Mouse (Mus musculus) neural tube, embryonic 12.5 days (tissue): ENCODE measurements at regions not wholly inside any gene's neighbourhood (a gene's known extent, or its start where the extent isn't known, plus 50 kb on each side); places are given as distances from the start of the nearest gene placed in this dataset.
"Not testable (repeated sequence)": the region's sequence is repeated elsewhere in the genome, so short reads cannot be mapped to it uniquely, and the experiment has no call there.

Source experiments
- ATAC-seq: fragments of 200-750 bp; cut with Nextera tagmentation; 2 replicates; pipeline ENCODE4 v1.8.0; 2017; ENCODE audit warnings: low read depth, mild to moderate bottlenecking, moderate TSS enrichment, moderate library complexity; ENCODE audit not compliant: low FRiP score
- H3K27ac ChIP-seq: fragments of 300-500 bp; sonication (generic); 2 replicates; pipeline ENCODE4 v1.5.1; 2016
- H3K27me3 ChIP-seq: fragments of 300-500 bp; sonication (generic); replicated peaks from 2 replicates; pipeline ENCODE4 v1.6.1; 2016; ENCODE audit warnings: mild to moderate bottlenecking
- H3K36me3 ChIP-seq: fragments of 300-500 bp; sonication (generic); 2 replicates; pipeline ENCODE4 v1.6.1; 2016; ENCODE audit warnings: mild to moderate bottlenecking
- H3K4me1 ChIP-seq: fragments of 300-500 bp; sonication (generic); 2 replicates; pipeline ENCODE4 v1.6.1; 2016
- H3K4me2 ChIP-seq: fragments of 300-500 bp; sonication (generic); replicated peaks from 2 replicates; pipeline ENCODE4 v1.6.1; 2016; ENCODE audit warnings: mild to moderate bottlenecking
- H3K4me3 ChIP-seq: fragments of 300-500 bp; sonication (generic); 2 replicates; pipeline ENCODE4 v1.5.1; 2016
- H3K9ac ChIP-seq: fragments of 300-500 bp; sonication (generic); 2 replicates; pipeline ENCODE4 v1.6.1; 2016; ENCODE audit warnings: mild to moderate bottlenecking
- H3K9me3 ChIP-seq: fragments of 300-500 bp; sonication (generic); 2 replicates; pipeline ENCODE4 v1.6.1; 2016; ENCODE audit warnings: mild to moderate bottlenecking
- WGBS: fragments of 180-500 bp; shearing (Covaris S2); methylation state at CpG from one replicate; pipeline ENCODE4 v1.1.7; 2016; 5-methylcytosine and 5-hydroxymethylcytosine counted together

DNA sequence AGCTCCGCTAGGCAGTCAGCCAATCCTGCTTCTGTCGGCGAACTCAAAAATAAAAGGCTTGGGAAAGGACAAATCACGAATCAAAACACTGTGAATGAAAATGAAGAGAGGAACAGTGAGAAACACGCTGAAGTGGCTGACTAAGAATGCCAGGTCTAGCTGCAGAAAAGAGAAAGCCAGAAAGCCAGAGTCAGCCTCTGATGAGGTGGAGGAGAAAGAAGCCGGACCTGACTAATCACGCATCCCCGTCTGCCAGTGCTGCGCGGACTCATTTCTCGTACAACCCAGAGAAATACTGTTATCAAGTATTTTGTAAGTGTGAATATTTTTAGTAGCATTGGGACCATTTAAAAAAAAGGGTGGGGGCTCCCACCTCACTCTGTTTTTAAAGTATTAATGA is 201.6 kb downstream of the Wdr20rt start:
- ATAC-seq: no peak
- H3K4me3 ChIP-seq: no peak overlapping the region
- no peak overlapping the region for H3K27ac ChIP-seq
- H3K4me2 ChIP-seq: no peak overlapping the region
- 93% methylated on average over 11 of the region's 11 CpGs for WGBS
- H3K27me3 ChIP-seq: no peaks in the 10 kb centered on the region
- H3K9me3 ChIP-seq: no peaks in the 10 kb centered on the region
- no peaks in the 10 kb centered on the region for H3K4me1 ChIP-seq
- H3K9ac ChIP-seq: no peak overlapping the region
- no peaks in the 10 kb centered on the region for H3K36me3 ChIP-seq

- no peaks in the 10 kb centered on the region for H3K4me1 ChIP-seq
- ATAC-seq: peak; percentile 33; the same call in 1 of the 2 replicates
- H3K27ac ChIP-seq: no peak overlapping the region
- H3K4me3 ChIP-seq: no peak overlapping the region
- WGBS: 50% methylated on average over 23 of the region's 23 CpGs
- no peak overlapping the region for H3K9ac ChIP-seq
- H3K4me2 ChIP-seq: peak overlapping the region; percentile 36
- no peaks in the 10 kb centered on the region for H3K36me3 ChIP-seq
- no peaks in the 10 kb centered on the region for H3K9me3 ChIP-seq
- H3K27me3 ChIP-seq: no peaks in the 10 kb centered on the region
Measured at GRCm38 (mm10) chr12:65428214-65428981, 203.1 kb downstream of the Wdr20rt start.

GRCm38 (mm10) chr12:65450845-65451244 is 225.5 kb downstream of the Wdr20rt start:
- Histone ChIP-seq H3K36me3 (no peaks in the 10 kb centered on the region), H3K9me3 (no peaks in the 10 kb centered on the region), H3K4me1 (no peaks in the 10 kb centered on the region), H3K4me3 (no peak overlapping the region), H3K9ac (no peak overlapping the region), H3K27ac (no peak overlapping the region), H3K4me2 (no peak overlapping the region), H3K27me3 (no peaks in the 10 kb centered on the region)
- 86% methylated on average over 4 of the region's 4 CpGs for WGBS
- ATAC-seq: no peak

GRCm38 (mm10) chr12:65455683-65456082 is 230.4 kb downstream of the Wdr20rt start:
- no peaks in the 10 kb centered on the region for H3K36me3 ChIP-seq
- no peak overlapping the region for H3K4me3 ChIP-seq
- 90% methylated on average over 3 of the region's 3 CpGs for WGBS
- H3K27ac ChIP-seq: no peak overlapping the region
- no peaks in the 10 kb centered on the region for H3K27me3 ChIP-seq
- no peaks in the 10 kb centered on the region for H3K4me1 ChIP-seq
- no peak for ATAC-seq
- H3K9ac ChIP-seq: no peak overlapping the region
- H3K4me2 ChIP-seq: no peak overlapping the region
- H3K9me3 ChIP-seq: no peaks in the 10 kb centered on the region

DNA sequence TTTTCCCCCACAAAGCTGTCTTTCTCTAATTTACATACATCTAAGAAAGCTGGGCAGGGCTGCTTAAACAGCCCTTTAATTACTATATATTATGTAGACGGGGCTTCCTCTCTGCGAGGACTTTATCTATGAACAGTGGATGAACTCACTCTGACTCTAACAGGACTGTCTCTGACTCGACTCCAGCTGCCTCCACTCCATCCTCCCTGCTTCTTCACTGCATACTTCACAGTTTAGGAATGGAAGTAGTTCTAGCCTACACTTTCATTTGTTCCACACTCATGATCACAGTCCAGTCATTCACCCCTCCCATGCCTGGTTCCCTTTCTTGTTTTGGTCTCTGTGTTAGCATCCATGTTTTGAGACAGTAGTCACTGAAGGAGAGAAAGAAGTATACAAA is 231.6 kb downstream of the Wdr20rt start:
- no peaks in the 10 kb centered on the region for H3K27me3 ChIP-seq
- H3K36me3 ChIP-seq: no peaks in the 10 kb centered on the region
- no peak for ATAC-seq
- WGBS: 85% methylated on average over 3 of the region's 3 CpGs
- H3K9me3 ChIP-seq: no peaks in the 10 kb centered on the region
- no peak overlapping the region for H3K4me3 ChIP-seq
- H3K4me2 ChIP-seq: no peak overlapping the region
- H3K9ac ChIP-seq: no peak overlapping the region
- no peak overlapping the region for H3K27ac ChIP-seq
- no peaks in the 10 kb centered on the region for H3K4me1 ChIP-seq

- H3K36me3 ChIP-seq: no peaks in the 10 kb centered on the region
- WGBS: 72% methylated on average over 2 of the region's 2 CpGs
- H3K9ac ChIP-seq: no peak overlapping the region
- H3K4me3 ChIP-seq: no peak overlapping the region
- no peak overlapping the region for H3K4me2 ChIP-seq
- no peak for ATAC-seq
- no peaks in the 10 kb centered on the region for H3K4me1 ChIP-seq
- H3K9me3 ChIP-seq: no peaks in the 10 kb centered on the region
- no peaks in the 10 kb centered on the region for H3K27me3 ChIP-seq
- H3K27ac ChIP-seq: no peak overlapping the region
Measured at GRCm38 (mm10) chr12:65464246-65464645, 238.9 kb downstream of the Wdr20rt start.

DNA sequence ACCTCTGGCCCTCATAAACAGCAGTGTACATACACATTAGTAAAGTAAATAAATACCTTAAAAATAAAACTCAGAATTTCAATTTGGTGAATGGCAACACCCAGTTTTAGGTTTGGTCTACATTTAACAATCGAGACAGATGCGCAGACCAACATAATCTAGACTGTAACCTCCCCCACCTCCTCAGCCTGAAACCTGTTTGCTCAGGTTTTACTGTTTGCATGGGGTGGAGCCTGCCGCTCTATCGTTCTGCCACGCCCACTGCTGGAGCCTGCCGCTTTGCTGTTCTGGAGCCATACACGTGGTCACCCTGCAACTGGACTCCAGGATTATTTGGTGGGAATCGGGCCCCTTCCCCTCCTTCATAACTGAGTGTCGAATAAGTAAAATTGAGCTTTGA is 253.4 kb downstream of the Wdr20rt start:
- H3K9ac ChIP-seq, H3K4me1 ChIP-seq, ATAC-seq, H3K36me3 ChIP-seq, H3K27ac ChIP-seq, H3K4me2 ChIP-seq, H3K4me3 ChIP-seq, H3K9me3 ChIP-seq, H3K27me3 ChIP-seq: not testable (repeated sequence)
- 52% methylated on average over 9 of the region's 9 CpGs for WGBS

DNA sequence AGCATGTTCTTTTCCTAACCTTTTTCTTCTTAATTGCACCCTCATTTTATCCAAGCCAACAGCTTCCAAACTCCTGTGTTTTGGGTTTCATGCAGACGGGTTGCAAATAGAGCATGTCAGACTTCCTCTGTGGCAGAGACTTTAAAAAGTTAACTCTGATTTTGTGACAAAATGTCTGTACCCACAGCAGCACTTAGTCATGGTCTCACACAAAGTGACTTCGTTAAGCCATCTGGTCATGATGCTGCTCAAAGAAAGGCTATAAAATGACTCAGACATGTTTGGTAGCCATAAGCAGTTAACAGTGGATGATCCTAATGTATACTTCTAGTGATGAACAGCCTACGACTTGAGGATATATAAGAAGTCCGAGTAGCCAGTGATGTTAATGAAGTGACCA is 255.5 kb downstream of the Wdr20rt start:
- Histone ChIP-seq H3K4me2 (no peak overlapping the region), H3K9me3 (no peaks in the 10 kb centered on the region), H3K27ac (no peak overlapping the region), H3K27me3 (no peaks in the 10 kb centered on the region), H3K36me3 (no peaks in the 10 kb centered on the region), H3K9ac (no peak overlapping the region), H3K4me1 (no peaks in the 10 kb centered on the region), H3K4me3 (no peak overlapping the region)
- WGBS: 74% methylated on average over 4 of the region's 4 CpGs
- no peak for ATAC-seq

- Histone ChIP-seq H3K4me3 (no peak overlapping the region), H3K27ac (no peak overlapping the region), H3K27me3 (no peaks in the 10 kb centered on the region), H3K4me2 (no peak overlapping the region), H3K9ac (no peak overlapping the region), H3K36me3 (no peaks in the 10 kb centered on the region), H3K9me3 (no peaks in the 10 kb centered on the region), H3K4me1 (no peaks in the 10 kb centered on the region)
- ATAC-seq: peak; percentile 29; the same call in 1 of the 2 replicates
- WGBS: 49% methylated on average over 2 of the region's 2 CpGs
Measured at GRCm38 (mm10) chr12:65491092-65491491, 265.8 kb downstream of the Wdr20rt start.

DNA sequence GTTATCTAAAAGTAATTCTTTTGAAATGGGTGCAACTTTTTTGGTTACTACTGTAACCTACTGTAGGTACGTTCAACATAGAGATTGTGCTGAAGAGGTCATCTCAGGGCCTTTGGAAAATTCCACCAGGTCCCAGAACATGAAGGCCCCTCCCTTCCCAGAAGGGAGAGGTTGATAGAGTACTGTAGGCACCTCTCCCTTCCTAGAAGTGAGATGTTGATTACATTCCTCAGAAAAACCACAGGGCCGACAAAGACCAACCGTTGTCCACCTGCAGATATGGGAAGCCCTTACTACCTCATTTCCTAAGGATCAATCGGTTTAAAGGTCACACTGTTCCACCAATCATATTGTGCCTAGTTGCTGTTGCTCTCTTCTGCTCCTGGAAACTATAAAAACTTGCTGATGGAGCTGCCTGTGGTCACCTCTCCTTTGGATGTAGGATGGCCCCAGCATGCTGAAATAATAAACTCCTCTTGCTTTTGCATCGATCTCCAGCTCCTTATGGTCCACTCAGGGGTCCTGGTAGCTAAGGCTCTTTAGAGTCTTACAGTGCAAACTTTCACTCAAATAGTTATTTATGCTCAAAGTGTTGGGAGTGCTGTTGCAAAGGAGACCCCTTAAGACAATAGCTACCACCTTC is 269.2 kb downstream of the Wdr20rt start:
- Histone ChIP-seq H3K27me3 (no peaks in the 10 kb centered on the region), H3K4me2 (no peak overlapping the region), H3K36me3 (no peaks in the 10 kb centered on the region), H3K4me3 (no peak overlapping the region), H3K4me1 (no peaks in the 10 kb centered on the region), H3K9ac (no peak overlapping the region), H3K27ac (no peak overlapping the region), H3K9me3 (no peaks in the 10 kb centered on the region)
- no peak for ATAC-seq
- WGBS: 95% methylated on average over 5 of the region's 5 CpGs

- H3K9me3 ChIP-seq: no peaks in the 10 kb centered on the region
- H3K36me3 ChIP-seq: no peaks in the 10 kb centered on the region
- ATAC-seq: no peak
- H3K4me2 ChIP-seq: no peak overlapping the region
- 76% methylated on average over 6 of the region's 6 CpGs for WGBS
- no peak overlapping the region for H3K9ac ChIP-seq
- H3K27ac ChIP-seq: no peak overlapping the region
- no peaks in the 10 kb centered on the region for H3K4me1 ChIP-seq
- no peak overlapping the region for H3K4me3 ChIP-seq
- H3K27me3 ChIP-seq: no peaks in the 10 kb centered on the region
Measured at GRCm38 (mm10) chr12:65496613-65497012, 271.3 kb downstream of the Wdr20rt start.

DNA sequence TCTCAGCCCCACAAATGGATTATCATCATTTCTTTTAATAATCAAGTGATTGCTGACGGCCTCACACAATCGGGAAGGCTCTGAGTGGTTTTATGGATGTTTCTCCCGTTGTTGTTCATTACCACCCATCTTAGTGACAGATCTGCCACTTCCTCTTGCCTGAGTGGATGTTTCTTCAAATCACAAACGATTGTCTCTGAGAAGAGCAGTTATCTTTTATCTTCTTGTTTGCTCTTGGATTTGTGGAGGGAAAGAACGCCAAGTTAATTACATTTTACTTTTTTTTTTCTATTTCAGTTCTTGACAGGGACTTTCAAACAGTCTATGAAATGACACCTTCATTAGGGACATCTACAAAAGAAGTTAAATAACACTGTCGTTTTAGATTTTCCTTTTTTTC is 272.3 kb downstream of the Wdr20rt start:
- Histone ChIP-seq H3K4me1 (no peaks in the 10 kb centered on the region), H3K36me3 (no peaks in the 10 kb centered on the region), H3K9ac (no peak overlapping the region), H3K4me2 (no peak overlapping the region), H3K9me3 (no peaks in the 10 kb centered on the region), H3K27ac (no peak overlapping the region), H3K4me3 (no peak overlapping the region), H3K27me3 (no peaks in the 10 kb centered on the region)
- WGBS: 70% methylated on average over 6 of the region's 6 CpGs
- ATAC-seq: no peak

DNA sequence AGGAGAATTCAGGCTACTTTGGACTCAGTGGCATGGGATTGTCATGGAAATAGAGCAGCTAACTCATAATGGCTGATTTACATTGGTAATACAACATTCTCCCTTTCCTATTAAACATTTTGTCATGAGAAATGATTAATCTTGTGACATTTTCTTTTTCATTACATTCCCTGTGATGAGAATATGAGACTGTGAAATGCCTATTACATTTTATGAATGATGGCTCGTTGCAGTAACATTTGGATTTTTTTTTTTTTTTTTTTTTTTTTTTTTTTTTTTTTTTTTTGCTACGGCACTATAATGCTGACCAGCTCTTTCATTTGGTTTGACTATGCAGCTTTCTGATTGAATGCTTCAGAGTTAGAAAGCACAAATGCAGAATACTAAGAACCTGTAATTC is 276.1 kb downstream of the Wdr20rt start:
- Histone ChIP-seq H3K27ac (no peak overlapping the region), H3K27me3 (no peaks in the 10 kb centered on the region), H3K4me2 (no peak overlapping the region), H3K4me3 (no peak overlapping the region), H3K4me1 (no peaks in the 10 kb centered on the region), H3K36me3 (no peaks in the 10 kb centered on the region), H3K9ac (no peak overlapping the region), H3K9me3 (no peaks in the 10 kb centered on the region)
- WGBS: 63% methylated on average over 2 of the region's 2 CpGs
- ATAC-seq: no peak
